Mouse (Mus musculus): ENCODE results near the gene Fkbp8. TPM values are rescaled to one million over a fixed set of nuclear protein-coding genes. Genes with fewer than 3 reads are reported as not detected.

Fkbp8 gene
- polyA plus RNA-seq, 1 experiment from 2014 or later = 281 TPM

DNA sequence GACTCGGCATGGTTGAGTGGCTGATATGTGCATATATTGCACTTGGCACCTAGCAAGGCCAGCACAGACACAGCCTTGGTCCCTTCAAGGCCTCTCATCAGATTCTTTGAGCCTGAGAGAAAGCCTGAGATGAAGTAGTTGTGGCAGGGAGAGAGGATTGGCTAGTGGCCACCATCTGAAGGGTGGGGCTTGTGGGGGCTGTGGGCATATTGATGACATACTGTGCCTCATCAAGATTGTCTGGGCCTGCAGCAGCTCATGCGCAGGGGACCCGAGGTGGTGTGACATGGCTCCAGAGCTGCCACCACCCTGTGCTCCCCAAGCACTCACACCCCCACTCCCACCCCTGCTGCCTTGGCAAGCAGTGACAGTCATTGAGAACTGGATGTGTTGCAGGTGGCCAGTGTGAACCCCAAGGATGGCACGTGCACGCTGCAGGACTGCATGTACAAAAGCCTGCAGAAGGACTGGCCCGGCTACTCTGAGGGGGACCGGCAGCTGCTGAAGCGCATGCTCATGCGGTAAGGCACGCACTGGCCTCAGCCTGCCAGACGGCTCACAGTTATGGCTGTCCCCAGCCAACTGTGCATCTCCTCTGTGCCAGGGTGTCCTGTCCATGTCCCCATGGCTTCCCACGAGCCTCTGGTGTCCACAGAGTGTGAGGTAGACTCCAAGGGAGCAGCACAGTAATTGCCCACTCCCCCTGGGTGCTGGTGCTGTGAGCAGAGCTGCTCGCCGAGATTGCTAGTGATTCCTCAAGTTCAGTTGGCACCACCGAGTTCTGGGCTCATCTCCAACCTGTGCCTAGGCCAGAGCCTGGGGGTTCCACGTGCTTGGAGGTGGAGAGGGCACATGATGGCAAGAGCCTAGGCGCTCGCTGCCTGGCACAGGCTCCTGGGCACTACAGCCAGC lies 56.2 kb downstream of the Fkbp8 start:
- whole genome bisulfite sequencing = 91% methylated on average over 18 of the region's 18 CpGs
- H3K9ac ChIP-seq (replicated peaks; ENCODE audit: low read depth, low read length) = no peak overlapping the region
- H3K4me2 ChIP-seq (replicated peaks; ENCODE audit: low read depth, low read length) = no peak overlapping the region
- peaks cover 66% of the 10 kb centered on the region for H3K36me3 ChIP-seq (ENCODE audit: control insufficient read depth, insufficient read depth, low read length)
- no peaks in the 10 kb centered on the region for H3K4me1 ChIP-seq (ENCODE audit: control insufficient read depth, insufficient read depth, low read length)
- no peak overlapping the region for H3K27ac ChIP-seq (ENCODE audit: low read length)
- H3K4me3 ChIP-seq (ENCODE audit: low read depth, low read length) = no peak overlapping the region
- no peaks in the 10 kb centered on the region for H3K9me3 ChIP-seq (ENCODE audit: control insufficient read depth, low read depth, low read length)
- no peaks in the 10 kb centered on the region for H3K27me3 ChIP-seq (ENCODE audit: control insufficient read depth, insufficient read depth, low read length)
- ATAC-seq (ENCODE audit: insufficient number of reproducible peaks, insufficient read depth, low FRiP score, low read depth) = no peak

DNA sequence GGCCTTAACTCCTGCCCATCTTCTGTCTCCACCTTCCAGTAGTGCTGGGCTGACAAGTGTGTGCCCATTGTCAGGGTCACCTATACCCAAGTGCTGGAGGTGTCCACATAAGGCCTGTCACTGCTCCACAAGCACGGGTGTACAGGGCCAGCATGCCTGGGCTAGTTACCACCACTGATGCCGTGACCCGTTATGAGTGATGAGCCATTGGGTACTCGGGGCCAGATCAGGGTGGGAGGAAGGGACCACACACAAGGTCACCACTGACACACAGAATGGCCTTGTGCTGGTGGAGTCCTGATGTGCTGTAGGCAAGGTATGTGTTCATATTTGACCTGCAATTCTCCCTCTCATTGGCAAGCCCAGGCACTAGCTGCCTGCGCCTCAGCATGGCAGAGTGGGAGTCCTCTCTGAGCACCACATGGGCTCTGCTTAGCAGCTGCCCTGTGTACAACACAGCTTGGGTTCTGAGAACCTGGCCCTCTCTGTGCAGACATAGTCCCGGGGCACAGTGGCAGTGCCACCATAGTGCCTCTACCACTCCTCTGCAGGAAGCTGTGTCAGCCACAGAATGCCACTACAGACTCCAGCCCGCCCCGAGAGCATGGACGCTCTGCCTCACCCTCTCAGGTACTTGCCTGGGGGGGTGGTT lies 57.2 kb downstream of the Fkbp8 start:
- Histone ChIP-seq H3K9ac (replicated peaks; ENCODE audit: low read depth, low read length) (no peak overlapping the region), H3K4me3 (ENCODE audit: low read depth, low read length) (no peak overlapping the region), H3K27me3 (ENCODE audit: control insufficient read depth, insufficient read depth, low read length) (no peaks in the 10 kb centered on the region), H3K9me3 (ENCODE audit: control insufficient read depth, low read depth, low read length) (no peaks in the 10 kb centered on the region), H3K36me3 (ENCODE audit: control insufficient read depth, insufficient read depth, low read length) (peaks cover 64% of the 10 kb centered on the region), H3K4me1 (ENCODE audit: control insufficient read depth, insufficient read depth, low read length) (no peaks in the 10 kb centered on the region), H3K4me2 (replicated peaks; ENCODE audit: low read depth, low read length) (no peak overlapping the region), H3K27ac (ENCODE audit: low read length) (no peak overlapping the region)
- no peak for ATAC-seq (ENCODE audit: insufficient number of reproducible peaks, insufficient read depth, low FRiP score, low read depth)
- 87% methylated on average over 9 of the region's 9 CpGs for WGBS

Other genes starting within 250 kb of the Fkbp8 start
- 30.8 and 33.7 TPM in 2 replicates for gene Homer3, start 244.9 kb upstream of the Fkbp8 start, polyA plus RNA-seq (2014; fragmentation: Nextera tagmentation; extraction: Ambion mirVana)
- gene Ddx49, start 225.2 kb upstream of the Fkbp8 start, polyA plus RNA-seq (2014; fragmentation: Nextera tagmentation; extraction: Ambion mirVana) = 44.3 and 45.0 TPM in 2 replicates
- 320 and 341 TPM in 2 replicates for gene Cope, start 225.2 kb upstream of the Fkbp8 start, polyA plus RNA-seq (2014; fragmentation: Nextera tagmentation; extraction: Ambion mirVana)
- gene Cers1, start 211.9 kb upstream of the Fkbp8 start, polyA plus RNA-seq (2014; fragmentation: Nextera tagmentation; extraction: Ambion mirVana) = 5.4 and 5.7 TPM in 2 replicates
- 0.35 and 1.6 TPM in 2 replicates for gene Gdf1, start 197.9 kb upstream of the Fkbp8 start, polyA plus RNA-seq (2014; fragmentation: Nextera tagmentation; extraction: Ambion mirVana)
- gene Upf1, start 174.4 kb upstream of the Fkbp8 start, polyA plus RNA-seq (2014; fragmentation: Nextera tagmentation; extraction: Ambion mirVana) = 17.0 and 17.1 TPM in 2 replicates
- 0.38 TPM in 1 of 2 replicates, not detected in the other for gene Comp, start 154.2 kb upstream of the Fkbp8 start, polyA plus RNA-seq (2014; fragmentation: Nextera tagmentation; extraction: Ambion mirVana)
- 21.6 and 23.0 TPM in 2 replicates for gene Crtc1, start 88.1 kb upstream of the Fkbp8 start, polyA plus RNA-seq (2014; fragmentation: Nextera tagmentation; extraction: Ambion mirVana)
- gene Klhl26, start 50.8 kb upstream of the Fkbp8 start, polyA plus RNA-seq (2014; fragmentation: Nextera tagmentation; extraction: Ambion mirVana) = 20.9 and 22.1 TPM in 2 replicates
- gene Tmem59l, start 40.4 kb upstream of the Fkbp8 start, polyA plus RNA-seq (2014; fragmentation: Nextera tagmentation; extraction: Ambion mirVana) = 4.8 and 6.4 TPM in 2 replicates
- gene Crlf1, start 34.6 kb upstream of the Fkbp8 start, polyA plus RNA-seq (2014; fragmentation: Nextera tagmentation; extraction: Ambion mirVana) = 1.6 and 1.8 TPM in 2 replicates
- gene Rex1bd, start 21.0 kb upstream of the Fkbp8 start, polyA plus RNA-seq (2014; fragmentation: Nextera tagmentation; extraction: Ambion mirVana) = 132 and 149 TPM in 2 replicates
- gene Uba52, start 16.9 kb upstream of the Fkbp8 start, polyA plus RNA-seq (2014; fragmentation: Nextera tagmentation; extraction: Ambion mirVana) = 1,056 and 1,119 TPM in 2 replicates
- 58.9 and 72.3 TPM in 2 replicates for gene Kxd1, start 232 bp downstream of the Fkbp8 start, polyA plus RNA-seq (2014; fragmentation: Nextera tagmentation; extraction: Ambion mirVana)
- gene Ell, start 11.7 kb downstream of the Fkbp8 start, polyA plus RNA-seq (2014; fragmentation: Nextera tagmentation; extraction: Ambion mirVana) = 17.1 and 17.9 TPM in 2 replicates
- 81.3 and 82.4 TPM in 2 replicates for gene Isyna1, start 66.6 kb downstream of the Fkbp8 start, polyA plus RNA-seq (2014; fragmentation: Nextera tagmentation; extraction: Ambion mirVana)
- 121 and 122 TPM in 2 replicates for gene Ssbp4, start 81.1 kb downstream of the Fkbp8 start, polyA plus RNA-seq (2014; fragmentation: Nextera tagmentation; extraction: Ambion mirVana)
- 1.9 and 2.9 TPM in 2 replicates for gene Lrrc25, start 88.4 kb downstream of the Fkbp8 start, polyA plus RNA-seq (2014; fragmentation: Nextera tagmentation; extraction: Ambion mirVana)
- gene Gdf15, start 104.7 kb downstream of the Fkbp8 start, polyA plus RNA-seq (2014; fragmentation: Nextera tagmentation; extraction: Ambion mirVana) = 0.17 and 0.24 TPM in 2 replicates
- gene Pgpep1, start 132.7 kb downstream of the Fkbp8 start, polyA plus RNA-seq (2014; fragmentation: Nextera tagmentation; extraction: Ambion mirVana) = 67.7 and 70.8 TPM in 2 replicates
- 234 and 244 TPM in 2 replicates for gene Lsm4, start 145.5 kb downstream of the Fkbp8 start, polyA plus RNA-seq (2014; fragmentation: Nextera tagmentation; extraction: Ambion mirVana)
- 78.9 and 105 TPM in 2 replicates for gene Jund, start 171.2 kb downstream of the Fkbp8 start, polyA plus RNA-seq (2014; fragmentation: Nextera tagmentation; extraction: Ambion mirVana)
- 0.06 and 0.10 TPM in 2 replicates for gene Iqcn, start 175.7 kb downstream of the Fkbp8 start, polyA plus RNA-seq (2014; fragmentation: Nextera tagmentation; extraction: Ambion mirVana)
- gene Gm3336, start 190.8 kb downstream of the Fkbp8 start, polyA plus RNA-seq (2014; fragmentation: Nextera tagmentation; extraction: Ambion mirVana) = 0.51 and 0.63 TPM in 2 replicates
- gene Pde4c, start 196.0 kb downstream of the Fkbp8 start, polyA plus RNA-seq (2014; fragmentation: Nextera tagmentation; extraction: Ambion mirVana) = 0.29 and 0.32 TPM in 2 replicates
- gene Rab3a, start 227.0 kb downstream of the Fkbp8 start, polyA plus RNA-seq (2014; fragmentation: Nextera tagmentation; extraction: Ambion mirVana) = 27.0 and 28.7 TPM in 2 replicates
- gene Mpv17l2, start 233.2 kb downstream of the Fkbp8 start, polyA plus RNA-seq (2014; fragmentation: Nextera tagmentation; extraction: Ambion mirVana) = 42.8 and 43.1 TPM in 2 replicates
- 44.5 and 45.1 TPM in 2 replicates for gene Pik3r2, start 249.0 kb downstream of the Fkbp8 start, polyA plus RNA-seq (2014; fragmentation: Nextera tagmentation; extraction: Ambion mirVana)

Measured in stomach, embryonic 14.5 days (tissue).